Mouse (Mus musculus): ENCODE data around the gene Gm37240.

DNA sequence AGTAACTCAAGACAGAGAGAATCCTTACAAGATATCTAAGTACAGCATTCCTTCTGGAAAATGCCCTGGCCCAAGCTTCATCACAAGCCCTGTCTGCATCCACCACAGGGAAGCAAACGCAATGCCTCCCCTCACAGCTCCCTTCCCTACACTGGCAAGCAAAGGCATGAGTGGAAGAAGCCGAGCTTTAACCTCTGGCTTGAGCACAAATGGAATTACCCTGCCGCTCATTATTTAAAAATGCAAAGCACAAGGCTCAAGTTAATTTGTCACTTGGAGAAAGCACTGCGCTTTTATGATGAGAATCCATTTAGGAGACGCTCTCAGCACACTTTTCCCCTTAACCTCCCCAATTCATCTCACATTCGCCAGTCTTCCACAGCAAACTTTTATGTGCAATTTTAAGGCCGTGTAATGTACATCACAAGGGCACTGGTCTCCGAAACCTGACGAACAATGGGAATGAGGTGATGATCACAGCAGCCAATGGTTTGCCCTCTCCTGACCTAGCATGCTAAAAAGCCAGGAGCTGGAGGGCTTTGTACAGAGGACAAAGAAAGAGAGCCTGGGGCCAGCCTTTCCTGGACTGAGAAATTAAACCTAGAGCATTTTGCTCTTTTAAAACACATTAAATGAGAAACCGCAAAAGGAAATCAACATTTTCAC is 54.7 kb downstream of the Gm37240 start:
- TF ChIP-seq CTCF (IDR thresholded peaks at IDR 0.05; ENCODE audit: borderline replicate concordance, insufficient read depth, low read length) (no peak), POLR2A (IDR thresholded peaks at IDR 0.05; ENCODE audit: low read depth, low read length) (no peak)
